Mouse (Mus musculus) forebrain, embryonic 15.5 days (tissue): ENCODE measurements around the gene Tsku. TPM values are rescaled to one million over a fixed set of nuclear protein-coding genes. Genes with fewer than 3 reads are reported as not detected.

Experiments
- polyA plus RNA-seq: library from polyadenylated mRNA; unstranded; fragments of >200 nt; fragmentation: Nextera tagmentation; extraction: Ambion mirVana; gene quantifications from 2 replicates; pipeline ENCODE4 v1.2.1, GENCODE M21; 2015

The Tsku gene
- polyA plus RNA-seq, 1 experiment from 2014 or later = 7.9 TPM

Other genes starting within 250 kb of the Tsku start
- 15.8 and 15.9 TPM in 2 replicates for gene Myo7a, start 241.8 kb downstream of the Tsku start, polyA plus RNA-seq
- 0.46 and 0.47 TPM in 2 replicates for gene Omp, start 215.8 kb downstream of the Tsku start, polyA plus RNA-seq
- 15.5 and 15.9 TPM in 2 replicates for gene Capn5, start 183.1 kb downstream of the Tsku start, polyA plus RNA-seq
- gene B3gnt6, start 161.8 kb downstream of the Tsku start, polyA plus RNA-seq = 0.15 and 0.42 TPM in 2 replicates
- 9.1 and 10.8 TPM in 2 replicates for gene Acer3, start 40.1 kb downstream of the Tsku start, polyA plus RNA-seq
- gene Gucy2d, start 79.1 kb upstream of the Tsku start, polyA plus RNA-seq = not detected in 2 replicates
- gene Lrrc32, start 128.0 kb upstream of the Tsku start, polyA plus RNA-seq = 2.3 and 2.4 TPM in 2 replicates